Mouse (Mus musculus) thymus, postnatal 25 days (tissue): Measurements from ENCODE around the gene Zfp938.

Source experiments
- DNase-seq: peaks from one replicate; pipeline ENCODE4 v3.0.0; 2022

Gene Zfp938

DNA sequence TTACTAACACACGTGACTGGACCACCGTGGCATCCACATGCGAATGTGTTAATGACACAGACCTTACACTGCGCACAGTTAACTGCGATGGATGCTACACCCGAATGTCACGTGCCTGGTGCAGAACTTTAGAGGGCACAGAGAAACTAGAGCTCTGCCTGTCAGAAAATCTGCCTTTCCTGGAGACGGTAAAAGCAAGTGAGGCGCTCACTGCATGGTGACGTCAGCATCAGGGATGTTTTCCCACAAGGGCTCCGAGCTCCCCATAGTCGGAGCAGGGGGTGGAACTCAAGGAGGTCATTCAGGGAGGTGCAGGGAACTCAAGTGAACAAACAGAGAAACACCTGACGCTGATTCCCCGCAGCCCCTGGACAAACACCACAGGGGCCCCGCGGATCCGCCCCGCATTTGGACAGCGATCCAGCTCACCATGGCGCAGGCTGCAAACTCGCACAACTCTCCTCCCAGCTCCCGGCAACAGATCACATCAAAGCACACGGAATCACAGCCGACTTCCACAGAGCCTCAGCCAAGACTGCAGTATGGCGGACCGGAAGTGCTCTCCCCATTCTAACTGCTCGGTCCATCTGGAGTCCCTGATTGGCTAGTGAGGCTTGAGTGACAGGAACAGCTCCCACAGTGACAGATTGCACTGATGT lies at the start of gene Zfp938:
Gene Zfp938 (minus strand): TSS at position 539 of the 659 bp plus-strand sequence.
- DNase-seq, result peak; percentile 72

DNA sequence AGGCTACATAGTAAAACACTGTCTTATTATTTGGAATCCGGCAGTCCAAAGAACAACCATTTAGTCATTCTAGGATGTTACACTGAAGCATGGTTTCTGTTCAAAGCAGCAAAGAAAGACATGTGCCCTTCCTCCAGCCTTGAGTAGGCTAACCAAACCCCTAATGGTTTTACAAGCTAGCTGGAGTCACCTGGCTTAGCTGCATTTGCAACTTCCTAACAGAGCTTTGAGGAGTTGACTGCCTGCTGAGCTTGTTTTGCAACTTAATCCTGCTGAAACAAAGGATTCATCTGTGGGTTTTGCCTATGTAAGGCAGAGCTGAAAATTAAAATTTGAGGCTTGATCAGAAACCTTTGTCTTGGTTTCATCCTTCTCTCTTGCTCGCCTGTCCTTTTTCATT lies 16.3 kb upstream of the Zfp938 start:
- DNase-seq, result no peak

DNA sequence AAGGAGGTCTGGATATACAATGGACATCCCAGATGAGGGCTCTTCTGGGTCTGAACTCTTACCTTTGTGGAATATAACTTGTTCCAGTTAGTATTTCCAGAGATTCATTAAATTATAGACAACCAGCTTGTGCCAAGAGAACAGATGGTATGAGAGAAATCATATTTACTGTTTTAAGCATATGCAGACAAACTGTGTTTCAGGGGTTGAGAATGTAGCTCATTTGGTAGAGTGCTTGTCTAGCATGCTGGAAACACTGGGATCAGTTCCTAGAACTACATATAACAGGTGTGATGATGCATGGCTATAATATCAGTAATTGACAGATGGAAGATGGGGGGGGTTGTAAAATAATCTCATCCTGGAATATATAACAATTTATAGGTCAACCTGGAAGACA lies 3.9 kb upstream of the Zfp938 start:
- no peak for DNase-seq

DNA sequence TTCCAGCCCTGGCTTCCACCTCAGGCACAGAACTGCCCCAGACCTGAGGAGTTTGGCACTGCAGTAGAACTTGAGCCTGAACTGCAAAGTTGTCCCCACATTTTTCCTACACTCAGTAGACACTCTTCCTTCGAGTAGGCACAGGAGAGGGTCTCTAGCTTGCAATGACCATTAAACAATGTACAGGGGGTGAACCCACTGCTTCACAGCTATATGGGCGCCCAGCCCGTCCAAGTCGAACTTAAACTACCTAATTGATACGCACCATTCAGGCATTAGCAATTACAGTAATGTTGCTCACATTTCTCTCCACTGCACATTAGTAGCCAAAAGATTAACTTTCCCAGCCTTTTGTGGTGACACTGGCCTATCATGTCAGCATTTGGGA lies 315 bp upstream of the Zfp938 start:
- no peak for DNase-seq

DNA sequence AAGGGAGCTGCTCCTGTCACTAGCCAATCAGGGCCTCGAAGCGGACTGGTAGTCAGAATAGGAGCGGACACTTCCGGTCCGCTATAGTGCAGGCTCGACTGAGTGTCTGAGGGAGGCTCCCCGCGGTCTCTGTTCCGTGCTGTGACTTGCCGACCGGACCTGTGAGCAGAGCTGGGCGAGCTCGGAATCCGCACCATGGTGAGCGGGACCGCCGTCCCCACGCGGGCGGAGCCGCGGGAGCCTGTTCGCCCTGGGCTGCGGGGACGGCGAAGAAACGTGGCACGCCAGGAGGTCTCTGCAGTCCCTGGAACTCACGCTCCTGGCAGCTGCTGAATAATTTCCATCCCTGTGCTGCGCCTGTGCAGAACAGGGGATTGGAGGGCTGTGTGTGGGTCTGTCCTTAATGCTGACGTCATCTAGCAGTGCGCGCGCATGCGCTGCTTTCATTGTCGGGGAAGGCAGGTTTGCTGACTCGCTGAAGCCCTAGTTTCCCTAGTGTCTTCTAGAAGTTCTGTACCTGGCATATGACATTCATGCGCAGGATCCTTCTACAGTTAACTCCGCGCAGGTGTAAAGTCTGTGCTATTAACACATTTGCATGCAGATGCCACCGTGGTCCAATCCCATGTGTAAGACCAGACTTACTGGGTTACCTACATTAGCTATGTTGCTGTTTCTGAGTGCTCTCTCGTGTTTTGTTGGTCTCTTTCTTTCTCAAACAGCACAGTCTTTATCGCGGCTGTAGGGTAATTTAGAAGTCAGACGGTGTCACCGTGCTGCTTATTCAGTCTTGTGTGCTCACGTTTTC lies 62.6 kb downstream of the Zfp938 start:
- peak; percentile 58 for DNase-seq
